ENCODE assay signal across 8 mouse cellular contexts in genomic region chr8:58911677-58912076, GRCm38 (mm10). TPM values are rescaled to one million over a fixed set of nuclear protein-coding genes. Genes with fewer than 3 reads are reported as not detected.
DNase-seq lines count a peak whose midpoint lies in the region; ATAC-seq and TF ChIP-seq lines count a peak whose summit lies in the region.

Gene BC030500 (plus strand): TSS chr8:58911755.

- WGBS in kidney, postnatal 0 days = 6% methylated on average over 14 of the region's 14 CpGs
- 4% methylated on average over 14 of the region's 14 CpGs for WGBS in forebrain, embryonic 16.5 days
- 9% methylated on average over 14 of the region's 14 CpGs for WGBS in liver, embryonic 15.5 days (ENCODE audit: insufficient replicate concordance)

- peak within 1 kb of the TSS; percentile 52 for H3K4me3 ChIP-seq in kidney, postnatal 0 days (replicated peaks; ENCODE audit: low read depth, low read length)
- peak within 1 kb of the TSS; percentile 78 for H3K4me3 ChIP-seq in forebrain, embryonic 16.5 days (replicated peaks; ENCODE audit: low read length)
- H3K4me3 ChIP-seq in liver, embryonic 15.5 days (replicated peaks) = peak within 1 kb of the TSS; percentile 29

- H3K9ac ChIP-seq in kidney, postnatal 0 days (ENCODE audit: low read depth, low read length) = 0 out of 2 replicates have a peak within 1 kb of the TSS, but pooled peaks have one; percentile 4
- peak within 1 kb of the TSS; percentile 78 for H3K9ac ChIP-seq in forebrain, embryonic 16.5 days (replicated peaks; ENCODE audit: low read depth, low read length)
- H3K9ac ChIP-seq in liver, embryonic 15.5 days = no peak within 1 kb of the TSS

- no peak for ATAC-seq in kidney, postnatal 0 days (replicated peaks; ENCODE audit: low FRiP score, low read depth)
- no peak for ATAC-seq in forebrain, embryonic 16.5 days
- no peak for ATAC-seq in liver, embryonic 15.5 days (ENCODE audit: insufficient read depth)

- H3K4me1 ChIP-seq in kidney, postnatal 0 days (replicated peaks; ENCODE audit: insufficient read depth, low read length) = no peaks in the 10 kb centered on the region
- H3K4me1 ChIP-seq in forebrain, embryonic 16.5 days (replicated peaks; ENCODE audit: control insufficient read depth, insufficient read depth, low read length) = peaks cover 12% of the 10 kb centered on the region
- no peaks in the 10 kb centered on the region for H3K4me1 ChIP-seq in liver, embryonic 15.5 days (replicated peaks)

- no peaks in the 10 kb centered on the region; the same call in 1 of the 2 replicates for H3K27me3 ChIP-seq in kidney, postnatal 0 days (ENCODE audit: insufficient read depth, low read length)
- H3K27me3 ChIP-seq in forebrain, embryonic 16.5 days (replicated peaks; ENCODE audit: control insufficient read depth, insufficient read depth, low read length) = no peaks in the 10 kb centered on the region; the same call in 1 of the 2 replicates
- peaks cover 28% of the 10 kb centered on the region for H3K27me3 ChIP-seq in liver, embryonic 15.5 days

- no peaks in the 10 kb centered on the region for H3K36me3 ChIP-seq in kidney, postnatal 0 days (ENCODE audit: insufficient read depth, low read length)
- no peaks in the 10 kb centered on the region for H3K36me3 ChIP-seq in forebrain, embryonic 16.5 days (ENCODE audit: control insufficient read depth, insufficient read depth)
- H3K36me3 ChIP-seq in liver, embryonic 15.5 days (replicated peaks) = no peaks in the 10 kb centered on the region

- DNase-seq in kidney, postnatal 0 days (ENCODE audit: low spot score) = no peak
- no peak for DNase-seq in kidney, adult 8-10 months
- no peak for DNase-seq in brain, embryonic 14.5 days (ENCODE audit: low read depth)
- no peak for DNase-seq in urinary bladder, adult 18-20 months (ENCODE audit: low spot score in 2 of 2)
- no peak for DNase-seq in adrenal gland, adult 18-20 months (ENCODE audit: low spot score in 2 of 2)
- no peak for DNase-seq in yolk sac, embryonic 10.5 days (ENCODE audit: low spot score)

- H3K9me3 ChIP-seq in kidney, postnatal 0 days (replicated peaks; ENCODE audit: low read length) = no peaks in the 10 kb centered on the region
- H3K9me3 ChIP-seq in forebrain, embryonic 16.5 days (ENCODE audit: control insufficient read depth, low read length) = no peaks in the 10 kb centered on the region
- H3K9me3 ChIP-seq in liver, embryonic 15.5 days (replicated peaks) = no peaks in the 10 kb centered on the region

- H3K4me2 ChIP-seq in kidney, postnatal 0 days (ENCODE audit: low read length) = peak within 1 kb of the TSS; percentile 89
- H3K4me2 ChIP-seq in forebrain, embryonic 16.5 days (ENCODE audit: low read length) = peak within 1 kb of the TSS; percentile 60
- H3K4me2 ChIP-seq in liver, embryonic 15.5 days = peak within 1 kb of the TSS; percentile 56

- no peak within 1 kb of the TSS for H3K27ac ChIP-seq in kidney, postnatal 0 days
- H3K27ac ChIP-seq in forebrain, embryonic 16.5 days (ENCODE audit: low read length) = peak within 1 kb of the TSS; percentile 61
- H3K27ac ChIP-seq in liver, embryonic 15.5 days (replicated peaks) = no peak within 1 kb of the TSS

- no peak for TF ChIP-seq CTCF in kidney, postnatal 0 days (IDR thresholded peaks at IDR 0.05; ENCODE audit: low read depth)
- no peak for TF ChIP-seq CTCF in brain, embryonic 14.5 days (IDR thresholded peaks at IDR 0.05; ENCODE audit: borderline replicate concordance, extremely low read depth, insufficient read depth, insufficient read length)

- no peak for TF ChIP-seq POLR2A in brain, embryonic 14.5 days (IDR thresholded peaks at IDR 0.05; ENCODE audit: borderline replicate concordance, extremely low read depth, insufficient read depth, insufficient read length, poor library complexity, severe bottlenecking)

RNA-seq across cellular contexts. Expression of gene BC030500, which starts in this region (rescaled TPM):
- 1.5 and 1.6 TPM in 2 replicates for polyA plus RNA-seq in kidney, postnatal 0 days (2015; fragmentation: Nextera tagmentation; extraction: Ambion mirVana)
- polyA plus RNA-seq in brain, embryonic 14.5 days (2012; rRNA removed) = 13.2 and 13.6 TPM in 2 replicates
- 6.7 and 10.7 TPM in 2 replicates for polyA plus RNA-seq in forebrain, embryonic 16.5 days (2015; fragmentation: Nextera tagmentation; extraction: Ambion mirVana)
- polyA plus RNA-seq in liver, embryonic 15.5 days (2015; fragmentation: Nextera tagmentation; extraction: Ambion mirVana) = not detected in 2 replicates
- not detected for total RNA-seq in adrenal gland, adult 18-20 months (2021)
